Mouse (Mus musculus): ENCODE measurements around the gene Tmsb4x.

GRCm38 (mm10) chrX:167207741-167208505, 1.2 kb downstream of the Tmsb4x start:
- no peak for TF ChIP-seq CTCF (IDR thresholded peaks at IDR 0.05; ENCODE audit: borderline replicate concordance, insufficient read depth, low read depth, low read length)
- TF ChIP-seq POLR2A (IDR thresholded peaks at IDR 0.05; ENCODE audit: borderline replicate concordance, insufficient read depth, low read length), result no peak

All from cerebellum, adult 2 months (tissue).